Mouse (Mus musculus): ENCODE measurements at regions not wholly inside any gene's neighbourhood (a gene's known extent, or its start where the extent isn't known, plus 50 kb on each side); places are given as distances from the start of the nearest gene placed in this dataset.

DNA sequence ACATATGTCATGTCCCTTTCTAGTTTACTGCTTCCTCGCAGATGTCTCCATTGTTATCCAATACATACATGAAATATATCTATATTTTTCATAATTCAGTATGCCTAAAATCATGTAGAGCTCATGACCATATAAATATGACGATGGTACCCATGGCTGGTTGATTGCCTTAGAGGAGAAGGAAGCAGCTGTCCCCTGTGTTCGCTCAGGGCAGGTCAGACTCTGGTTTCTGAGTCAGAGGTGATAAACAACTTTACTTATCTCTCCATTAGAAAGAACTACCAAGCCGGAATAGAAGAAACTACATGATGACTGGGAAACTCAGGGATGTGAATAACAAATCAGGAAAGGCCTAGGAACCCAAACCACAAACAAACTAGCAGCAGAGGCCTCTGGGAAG is 307.6 kb downstream of the Sox4 start:
- no peak for DNase-seq (ENCODE audit: low spot score in 2 of 2)

DNA sequence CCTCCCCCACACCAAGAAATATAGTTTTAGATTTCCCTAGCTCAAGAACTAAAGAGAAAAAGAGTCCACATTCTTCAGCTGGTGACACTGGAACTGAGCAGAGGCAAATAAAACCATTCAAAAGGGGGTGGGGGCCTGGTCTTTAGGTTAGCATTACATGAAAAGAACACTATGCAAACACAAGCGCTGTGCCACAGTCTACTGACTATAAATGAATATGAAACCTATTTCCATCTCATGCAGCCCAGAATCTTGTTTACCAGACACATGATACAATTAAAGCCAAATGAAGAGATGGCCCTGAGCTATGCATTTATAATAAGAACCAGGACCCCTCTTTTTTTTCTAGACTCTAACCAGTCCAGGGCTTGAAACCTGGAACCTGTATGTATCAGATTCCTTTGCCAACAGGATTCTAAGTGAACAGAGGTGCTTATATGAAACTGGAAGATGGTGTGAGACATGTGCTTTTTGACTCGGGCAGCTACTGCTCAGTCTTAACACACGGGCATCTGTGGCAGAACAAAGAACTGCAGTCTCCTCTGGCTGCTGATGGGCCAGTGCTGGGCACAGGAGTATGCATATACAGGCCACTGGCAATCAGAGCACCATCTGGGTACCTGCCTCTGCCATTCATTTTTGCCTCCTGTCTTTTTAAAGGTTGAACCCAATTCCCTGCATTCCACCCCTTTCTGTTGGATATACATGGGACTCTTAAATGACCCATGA is 308.5 kb downstream of the Sox4 start:
- no peak for DNase-seq (ENCODE audit: low spot score in 2 of 2)

DNA sequence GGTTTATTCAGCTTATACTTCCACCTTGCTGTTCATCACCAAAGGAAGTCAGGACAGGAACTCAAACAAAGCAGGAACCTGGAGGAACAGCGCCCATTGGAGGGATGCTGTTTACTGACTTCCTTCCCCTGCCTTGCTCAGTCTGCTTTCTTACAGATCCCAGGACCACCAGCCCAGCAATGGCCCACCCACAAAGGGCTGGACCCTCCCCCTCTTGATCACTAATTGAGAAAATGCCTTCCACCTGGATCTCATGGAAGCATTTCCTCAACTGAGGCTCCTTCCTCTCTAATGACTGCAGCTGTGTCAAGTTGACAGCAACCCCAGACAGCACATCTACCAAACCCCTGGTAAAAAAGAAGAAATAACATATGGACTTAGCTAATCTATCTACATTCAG is 312.7 kb downstream of the Sox4 start:
- DNase-seq (ENCODE audit: low spot score in 2 of 2) = no peak

DNA sequence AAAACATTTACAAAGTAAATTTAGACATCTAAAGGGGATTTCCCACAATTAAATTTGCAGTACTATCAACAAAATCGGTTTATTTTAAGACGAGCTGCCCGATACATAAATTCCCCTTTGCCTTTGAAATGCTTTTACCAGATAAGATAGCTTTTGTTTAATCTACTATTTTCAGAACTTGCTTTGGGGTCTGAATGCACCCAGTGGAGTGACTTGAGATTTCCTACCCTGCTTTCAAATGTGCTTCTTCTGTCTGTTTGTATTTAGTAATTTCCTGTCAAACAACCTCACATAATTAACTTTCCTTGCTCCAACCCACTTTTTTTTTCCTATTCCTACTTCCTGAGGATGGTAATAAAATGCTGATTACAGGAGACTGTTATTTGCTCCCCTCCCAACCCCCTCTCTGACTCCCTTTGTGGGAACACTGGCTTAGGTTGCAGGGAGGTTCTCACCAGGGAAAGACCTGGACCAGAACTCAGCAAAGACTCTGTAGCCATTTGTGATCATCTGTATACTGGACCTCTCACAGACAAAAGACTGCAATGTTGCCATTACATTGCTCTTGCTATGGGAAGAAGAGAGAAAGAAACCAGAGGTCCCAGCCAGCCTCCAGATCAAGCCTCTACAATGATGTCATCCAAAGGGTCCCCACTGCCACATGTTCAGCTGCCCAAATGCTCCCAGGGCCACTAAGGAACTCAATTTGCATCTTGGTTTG is 318.1 kb downstream of the Sox4 start:
- no peak for DNase-seq (ENCODE audit: low spot score in 2 of 2)

DNA sequence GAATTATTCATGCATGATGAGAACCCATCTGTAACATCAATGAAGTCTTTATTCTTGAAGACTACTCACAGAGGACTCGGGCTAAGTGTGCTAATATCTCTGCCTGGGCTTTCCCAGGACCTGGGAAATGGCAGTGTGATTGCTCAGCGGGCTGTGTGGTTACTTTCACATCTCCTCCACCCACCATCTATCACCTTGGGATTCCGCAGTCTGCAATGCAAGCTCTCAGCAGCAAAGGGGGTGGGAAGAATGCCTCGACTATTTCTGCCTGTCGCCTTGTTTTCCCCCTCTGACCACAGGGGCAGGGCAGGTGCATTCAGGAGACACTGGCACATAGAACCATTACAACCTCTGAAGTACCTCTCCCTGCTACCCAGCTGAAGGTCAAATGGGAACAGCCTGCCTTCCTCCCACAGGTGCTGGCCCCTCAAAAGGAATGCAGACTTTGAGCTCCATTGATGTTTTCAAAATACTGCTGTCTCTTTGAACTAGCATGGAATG is 319.9 kb downstream of the Sox4 start:
- no peak for DNase-seq (ENCODE audit: low spot score in 2 of 2)

DNA sequence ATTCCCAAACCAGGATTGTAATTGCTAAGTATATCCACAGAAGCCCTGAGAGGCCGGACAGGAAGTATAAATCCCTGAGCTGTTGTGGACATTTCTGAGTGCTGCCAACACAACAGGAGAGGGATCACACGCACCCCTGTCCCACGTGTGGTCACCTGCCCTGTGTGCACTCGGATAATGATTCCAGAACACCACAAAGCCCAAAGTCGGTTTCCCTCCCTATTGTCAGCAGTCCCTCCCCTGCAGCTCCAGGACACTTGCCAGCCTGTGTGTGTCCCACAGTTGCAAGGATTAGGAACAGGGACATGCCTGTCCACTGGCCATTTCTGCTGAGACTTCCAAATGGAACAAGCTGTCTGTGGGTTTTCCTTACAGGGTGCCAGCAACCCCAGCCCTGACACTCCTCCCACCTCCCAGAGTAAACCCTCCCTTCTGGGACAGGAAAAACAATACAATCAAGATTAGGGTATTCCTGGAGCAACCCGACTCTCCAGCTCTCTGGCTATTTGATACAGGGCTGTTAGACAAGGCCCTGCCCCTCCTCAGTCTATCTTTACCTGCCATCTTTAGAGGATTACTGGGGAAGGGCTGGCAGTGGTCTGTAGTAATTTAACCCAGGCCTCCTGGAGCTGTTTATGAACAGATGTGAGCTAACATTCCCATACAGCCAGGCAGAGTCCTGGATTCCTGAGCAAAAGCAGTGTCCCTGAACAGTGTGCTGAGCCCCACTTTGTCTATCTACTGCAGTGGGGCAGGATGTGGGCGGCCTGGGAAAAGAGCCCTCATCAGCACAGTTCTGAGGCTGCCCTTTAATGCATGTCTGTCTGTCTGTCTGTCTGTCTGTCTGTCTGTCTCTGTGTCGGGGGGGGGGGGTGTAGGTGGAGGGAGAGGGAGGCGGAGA is 323.8 kb downstream of the Sox4 start:
- no peak for DNase-seq (ENCODE audit: low spot score in 2 of 2)

DNA sequence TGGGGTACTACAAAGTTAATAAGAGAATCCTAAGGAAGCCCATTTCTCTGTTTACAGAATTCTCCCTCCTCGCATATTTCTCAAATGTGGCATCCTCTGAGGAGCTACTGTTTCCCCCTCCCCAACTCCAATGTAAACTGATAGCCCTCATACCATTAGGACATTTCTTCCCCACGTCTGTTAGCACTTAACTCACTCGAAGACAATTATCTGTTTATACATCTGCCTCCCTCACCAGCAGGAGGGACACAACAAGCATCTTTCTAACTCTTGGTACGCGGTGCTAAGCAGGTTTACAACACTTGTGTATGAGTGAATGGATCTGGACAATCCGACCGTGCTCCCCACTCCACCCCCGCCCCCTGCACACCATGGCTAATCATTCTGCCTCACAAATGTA is 324.8 kb downstream of the Sox4 start:
- no peak for DNase-seq (ENCODE audit: low spot score in 2 of 2)

DNA sequence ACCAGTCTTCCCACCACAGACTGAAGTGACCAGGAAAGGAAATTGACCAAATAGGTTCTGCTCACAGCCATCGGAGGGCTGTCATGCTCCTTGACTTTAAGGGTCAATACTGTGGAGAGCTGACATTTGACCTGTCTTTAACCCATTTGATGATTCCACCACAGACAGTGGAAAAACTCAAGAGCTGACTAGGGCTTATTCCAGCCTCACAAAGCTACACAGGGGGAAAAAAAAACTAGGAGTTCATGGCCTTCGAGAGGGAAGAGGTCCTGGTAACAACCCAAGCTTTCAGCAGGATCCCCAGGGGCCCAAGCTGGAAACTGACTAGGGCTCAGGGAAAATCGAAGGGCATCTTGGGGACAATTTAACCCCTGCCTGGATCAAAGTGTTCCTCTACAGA is 334.6 kb downstream of the Sox4 start:
- DNase-seq (ENCODE audit: low spot score in 2 of 2) = no peak

DNA sequence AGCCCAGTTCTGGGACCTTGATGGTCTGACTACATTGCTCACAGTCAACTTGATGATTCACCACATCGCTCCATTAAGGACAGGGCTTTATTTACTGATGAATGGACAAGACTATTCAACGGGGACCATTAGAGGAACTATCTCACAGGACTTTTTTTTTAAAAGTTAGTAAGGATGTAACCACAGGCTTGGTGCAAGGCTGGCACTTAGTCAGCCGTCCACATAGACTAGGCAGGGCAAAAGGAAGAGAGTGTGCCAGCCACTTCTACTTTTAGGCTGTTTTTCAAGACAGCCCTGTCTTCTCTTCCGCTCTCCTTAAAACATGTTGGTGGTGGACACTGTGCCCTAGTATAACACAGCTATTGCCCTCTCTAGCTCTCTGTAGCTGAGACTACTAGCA is 336.0 kb downstream of the Sox4 start:
- no peak for DNase-seq (ENCODE audit: low spot score in 2 of 2)

DNA sequence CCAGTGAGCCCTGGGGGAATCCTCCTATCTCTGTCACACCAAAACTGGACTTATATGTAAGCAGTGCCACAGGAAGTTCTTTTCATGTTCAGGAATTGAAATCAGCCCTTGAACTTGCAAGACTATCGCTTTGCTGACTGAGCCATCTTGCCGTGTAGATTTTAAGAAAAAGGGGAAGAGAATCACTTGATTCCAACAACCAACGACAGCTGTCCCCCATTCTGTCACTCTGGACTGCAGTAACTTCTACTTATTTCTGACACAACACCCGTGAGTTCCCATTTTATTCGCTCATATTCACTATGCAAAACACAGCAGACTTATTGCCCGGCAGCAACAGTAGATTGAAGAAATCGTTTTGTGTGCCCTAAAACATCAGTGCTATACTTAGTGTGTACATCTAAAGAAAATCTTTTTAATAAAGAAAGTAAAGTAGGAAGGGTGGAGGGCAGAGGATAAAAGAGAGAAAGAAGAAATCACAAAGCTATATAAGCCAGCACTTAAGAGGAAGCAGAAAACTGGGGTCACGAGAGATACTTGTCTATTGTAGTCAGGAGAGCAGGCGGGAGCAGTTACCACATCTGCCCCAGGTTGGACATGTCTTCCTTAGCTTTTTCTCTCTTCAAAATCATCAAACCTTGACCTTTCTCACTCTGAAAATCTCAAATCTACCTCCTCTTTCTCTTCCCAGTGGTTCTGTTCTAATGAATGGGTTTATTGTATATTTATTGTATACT is 336.7 kb downstream of the Sox4 start:
- DNase-seq (ENCODE audit: low spot score in 2 of 2) = no peak

DNA sequence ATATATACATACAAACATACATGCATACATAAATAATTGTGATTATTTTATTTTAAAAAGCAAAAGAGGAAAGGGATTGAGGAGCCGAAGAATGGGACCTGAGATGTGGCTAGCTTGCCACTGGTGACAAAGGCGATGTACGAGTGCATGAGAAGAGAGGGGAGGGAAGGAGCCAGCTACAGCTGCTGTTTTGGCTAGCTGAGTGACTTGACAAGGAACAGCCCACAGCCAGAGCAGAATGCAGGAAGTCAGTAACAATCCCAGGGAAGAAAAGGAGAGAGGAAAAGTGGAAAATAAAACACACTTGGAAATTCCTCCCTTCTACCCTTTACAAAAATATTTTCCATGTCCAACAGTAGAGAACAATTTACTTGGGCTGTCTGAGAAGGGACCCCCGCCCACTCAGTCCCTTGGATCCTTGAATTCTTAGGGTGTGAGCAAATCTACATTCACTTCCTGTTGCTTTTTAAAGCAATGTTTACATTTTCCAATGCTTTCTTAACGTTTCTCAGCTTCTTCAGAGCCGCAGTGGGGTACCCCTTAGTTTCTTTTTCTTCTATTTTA is 345.9 kb downstream of the Sox4 start:
- no peak for DNase-seq (ENCODE audit: low spot score in 2 of 2)

DNA sequence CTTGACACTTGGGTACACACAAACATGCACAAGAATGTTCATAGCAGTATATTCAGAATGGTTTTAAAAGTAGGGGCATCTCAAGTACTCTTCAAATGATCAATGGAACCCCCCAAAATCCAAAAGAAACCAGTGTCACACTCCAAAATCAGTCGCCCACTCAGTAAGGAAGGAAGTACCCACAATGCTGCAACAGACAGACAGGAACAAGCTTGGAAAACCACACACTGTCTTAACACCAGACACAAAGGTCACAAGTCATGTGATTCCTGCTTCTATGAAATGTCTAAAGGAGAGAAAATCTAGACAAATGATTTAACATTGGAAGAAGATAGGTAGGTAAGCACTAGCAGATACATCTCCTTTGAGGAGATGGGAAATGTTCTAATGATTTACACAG is 346.9 kb downstream of the Sox4 start:
- DNase-seq (ENCODE audit: low spot score in 2 of 2) = no peak

DNA sequence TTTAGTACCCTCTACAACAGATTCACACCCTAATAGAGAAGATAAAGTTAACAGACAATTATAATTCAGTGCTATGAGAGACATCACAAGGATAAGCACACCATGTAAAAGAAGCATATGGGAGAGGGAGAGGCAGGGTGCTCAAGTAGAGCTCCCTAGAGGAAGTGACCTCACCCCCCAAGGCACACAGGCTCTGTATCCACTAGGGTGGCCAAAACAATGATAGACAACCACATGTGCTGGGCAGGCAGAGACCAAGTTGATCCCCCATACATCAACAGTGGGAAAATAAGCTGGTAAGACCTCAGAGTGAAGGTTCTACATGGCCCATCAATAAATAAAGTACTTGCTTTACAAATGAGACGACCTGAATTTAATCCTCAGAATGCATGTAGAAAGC is 347.7 kb downstream of the Sox4 start:
- no peak for DNase-seq (ENCODE audit: low spot score in 2 of 2)

DNA sequence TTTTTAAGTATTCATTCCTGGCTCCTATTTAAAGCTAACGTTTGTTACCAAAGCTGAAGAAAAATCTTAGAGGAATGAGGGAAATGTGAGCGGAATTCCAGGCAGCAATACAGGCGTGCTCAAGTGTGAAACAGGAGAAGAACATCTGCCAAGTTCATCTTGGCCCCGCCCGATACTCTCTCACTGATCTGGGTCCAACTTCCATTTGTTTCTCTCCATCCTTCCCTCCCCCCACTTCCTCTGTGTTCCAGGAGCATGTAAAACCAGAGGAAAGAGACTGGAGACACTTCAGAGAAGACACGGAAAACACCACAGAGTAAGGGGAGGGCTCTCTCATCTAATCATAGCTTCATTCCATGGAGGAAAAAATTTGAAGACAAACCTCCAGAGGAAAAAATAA is 346.7 kb downstream of the Gm11361 start:
- peak; percentile 13 to 28 for DNase-seq (ENCODE audit: low spot score in 2 of 2)

DNA sequence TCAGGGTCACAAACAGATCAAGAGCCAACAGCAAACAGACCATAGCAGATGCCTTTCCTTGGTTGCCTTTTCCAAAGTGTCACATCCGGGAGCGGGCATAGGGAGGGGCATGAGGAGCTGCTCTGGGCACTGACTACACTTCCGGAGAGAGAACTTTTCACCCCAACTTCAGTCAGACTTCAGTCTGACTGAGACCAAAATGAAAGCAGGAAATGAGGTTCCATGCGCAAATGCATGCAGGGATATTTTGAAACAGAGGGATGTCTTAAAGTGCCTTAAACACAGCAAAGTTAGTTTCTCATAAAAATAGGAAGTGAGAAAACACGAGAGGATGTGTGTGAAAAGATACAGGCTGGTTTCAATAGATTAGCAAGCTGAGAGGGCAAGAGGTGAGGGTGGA is 343.5 kb downstream of the Gm11361 start:
- DNase-seq (ENCODE audit: low spot score in 2 of 2) = no peak

DNA sequence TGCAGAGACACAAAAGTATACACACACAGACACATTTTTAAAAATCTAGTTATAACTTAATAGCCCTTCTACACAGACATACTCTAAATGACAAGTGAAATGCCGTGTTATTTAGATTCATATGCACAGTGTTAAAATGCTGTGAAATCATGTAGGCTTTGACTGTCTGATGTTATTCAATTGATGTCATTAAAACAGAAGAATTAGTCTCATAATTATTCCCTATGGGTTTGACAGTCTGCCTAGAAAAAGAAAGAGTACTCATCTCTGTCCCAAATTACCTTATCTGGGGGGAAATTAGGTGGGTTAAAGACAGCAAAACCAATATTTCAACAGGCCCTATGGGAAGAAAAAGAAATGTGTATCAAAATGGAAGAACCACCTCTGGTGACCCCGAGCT is 339.0 kb downstream of the Gm11361 start:
- DNase-seq (ENCODE audit: low spot score in 2 of 2) = no peak

DNA sequence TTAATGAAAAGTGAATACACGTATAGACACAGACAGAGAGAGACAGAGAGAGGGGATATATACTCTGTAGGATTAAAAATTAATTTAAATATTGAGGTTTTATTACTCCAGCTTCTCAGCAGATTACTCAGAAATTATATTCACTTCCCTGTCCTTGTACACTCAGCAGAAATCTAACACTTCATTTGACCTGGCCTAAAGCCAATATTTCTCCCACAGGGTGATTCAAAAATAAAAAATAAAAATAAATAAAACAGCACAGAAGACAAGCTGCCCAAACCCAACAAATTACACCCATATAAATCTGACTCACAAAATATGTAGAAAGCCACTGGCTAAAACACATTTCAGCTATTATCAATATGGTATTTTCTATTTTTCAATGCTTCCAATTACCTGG is 334.8 kb downstream of the Gm11361 start:
- DNase-seq (ENCODE audit: low spot score in 2 of 2) = no peak

DNA sequence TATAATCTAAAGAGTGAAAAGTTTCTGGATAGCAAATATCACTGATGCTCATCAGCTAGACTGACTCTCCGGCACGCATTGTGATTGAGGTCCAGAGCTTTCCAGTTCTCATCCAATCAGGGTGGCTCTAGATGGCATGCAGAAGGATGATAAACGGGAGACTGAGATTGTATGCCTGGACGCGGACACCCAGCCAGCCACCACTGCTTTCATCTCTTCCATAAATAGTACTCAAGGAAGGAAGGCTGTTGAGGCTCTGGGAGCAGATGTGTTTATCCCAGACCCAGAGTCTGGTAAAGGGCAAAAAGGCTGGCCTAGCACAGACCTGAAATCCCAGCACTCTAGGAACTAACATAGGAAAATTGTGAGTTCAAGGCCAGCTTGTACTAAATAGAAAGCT is 330.6 kb downstream of the Gm11361 start:
- DNase-seq (ENCODE audit: low spot score in 2 of 2) = no peak

DNA sequence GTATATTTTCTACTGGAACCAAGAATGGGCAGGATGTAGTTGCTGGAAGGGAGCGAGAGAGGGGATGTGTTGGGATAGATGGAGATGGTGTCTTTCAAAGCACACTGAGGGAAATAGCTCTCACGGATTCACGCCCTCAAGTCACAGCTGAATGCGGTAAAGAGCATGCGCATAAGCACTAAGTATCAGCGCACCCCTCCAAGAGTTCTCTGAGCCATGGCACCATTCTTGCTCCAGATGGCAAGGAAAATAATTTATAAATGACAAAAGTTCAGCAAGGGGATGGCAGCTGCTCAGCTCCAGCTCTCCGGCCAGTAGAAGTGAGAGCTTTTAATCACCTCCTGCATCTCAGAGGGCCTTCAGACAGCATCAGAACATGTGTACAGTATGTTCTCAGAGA is 329.4 kb downstream of the Gm11361 start:
- no peak for DNase-seq (ENCODE audit: low spot score in 2 of 2)

DNA sequence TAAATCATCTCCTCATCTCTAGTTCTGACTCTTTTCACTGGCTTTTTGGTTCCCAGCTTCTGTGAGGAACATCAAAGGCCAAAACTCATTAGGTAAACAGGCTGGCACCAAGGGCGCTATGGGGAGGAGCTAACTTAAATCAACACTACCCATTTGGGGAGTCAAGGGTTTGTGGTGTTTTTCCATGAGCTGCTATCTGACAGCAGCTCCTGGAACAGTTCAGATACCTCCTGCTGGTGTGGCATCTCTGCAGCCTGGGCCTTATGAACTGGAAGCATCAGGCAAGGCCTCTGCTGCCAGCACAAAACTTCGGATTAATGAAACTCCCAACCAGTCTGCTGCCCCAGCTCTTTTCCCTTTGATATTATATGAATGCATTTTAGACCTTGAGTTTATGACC is 328.8 kb downstream of the Gm11361 start:
- no peak for DNase-seq (ENCODE audit: low spot score in 2 of 2)

DNA sequence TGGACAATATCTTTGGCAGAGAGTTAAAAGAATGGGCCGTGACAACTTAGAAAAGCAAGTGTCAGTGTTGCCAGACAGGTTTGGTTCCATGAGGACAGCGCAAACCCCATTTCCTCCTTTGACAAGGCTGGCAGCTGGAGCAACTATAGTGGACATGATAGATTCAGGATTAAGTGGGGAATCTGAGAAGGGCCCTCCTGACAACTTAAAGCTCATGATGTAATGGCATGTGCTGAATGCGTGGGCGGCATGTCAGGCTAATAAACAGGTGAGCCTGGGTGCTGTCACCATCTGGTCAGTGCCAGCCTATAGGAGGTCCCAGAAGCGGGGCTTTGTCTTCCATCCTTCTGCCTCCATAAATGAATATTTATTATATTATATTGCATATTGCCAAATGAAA is 326.3 kb downstream of the Gm11361 start:
- DNase-seq (ENCODE audit: low spot score in 2 of 2) = no peak
